Mouse (Mus musculus) common myeloid progenitor, adult 5-6 weeks (primary cell): Measurements from ENCODE around the gene Ctnna3. TPM values are rescaled to one million over a fixed set of nuclear protein-coding genes. Genes with fewer than 3 reads are reported as not detected.
"Not testable (repeated sequence)": the region's sequence is repeated elsewhere in the genome, so short reads cannot be mapped to it uniquely, and the experiment has no call there.

Experiments used
- ATAC-seq: replicated peaks from 2 replicates; pipeline ENCODE4 v1.8.0; 2016; ENCODE audit warnings: low read depth, mild to moderate bottlenecking, moderate TSS enrichment, inconsistent platforms; ENCODE audit not compliant: poor library complexity, severe bottlenecking
- total RNA-seq: library from RNA; stranded (forward); fragments of 200-1000, 187-1606 nt; gene quantifications from 2 replicates; pipeline ENCODE4 v1.2.3, GENCODE M21; 2017

Ctnna3 gene
- total RNA-seq, 1 experiment from 2014 or later = not detected

- ATAC-seq = no peak
These were observed 912.9 kb downstream of the Ctnna3 start for GRCm38 (mm10) chr10:64342702-64343379.

- no peak for ATAC-seq
These were observed 943.4 kb downstream of the Ctnna3 start for GRCm38 (mm10) chr10:64373288-64373687.

- no peak for ATAC-seq
These were observed 947.9 kb downstream of the Ctnna3 start for GRCm38 (mm10) chr10:64377751-64378150.

DNA sequence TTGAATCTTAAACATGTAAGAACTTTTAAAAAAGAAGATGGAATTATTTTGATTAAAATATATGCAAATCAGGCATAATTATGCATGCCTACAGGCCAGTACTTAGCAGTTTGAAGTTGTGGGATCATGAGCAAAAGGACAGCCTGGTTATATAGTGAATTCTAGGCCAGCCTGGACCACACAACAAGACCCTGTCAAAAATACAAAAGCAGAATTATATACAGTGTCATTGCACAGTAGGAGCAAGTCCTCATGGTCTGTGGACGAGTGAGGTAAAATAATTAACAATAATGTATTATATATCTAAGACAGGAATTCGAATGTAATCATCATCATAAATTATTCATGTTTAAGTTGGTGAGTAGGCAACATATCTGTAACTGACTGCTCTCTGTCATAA, 966.7 kb downstream of the Ctnna3 start:
- no peak for ATAC-seq

GRCm38 (mm10) chr10:64418396-64418795, 988.5 kb downstream of the Ctnna3 start:
- not testable (repeated sequence) for ATAC-seq

GRCm38 (mm10) chr10:64438736-64439135, 1008.8 kb downstream of the Ctnna3 start:
- no peak for ATAC-seq

DNA sequence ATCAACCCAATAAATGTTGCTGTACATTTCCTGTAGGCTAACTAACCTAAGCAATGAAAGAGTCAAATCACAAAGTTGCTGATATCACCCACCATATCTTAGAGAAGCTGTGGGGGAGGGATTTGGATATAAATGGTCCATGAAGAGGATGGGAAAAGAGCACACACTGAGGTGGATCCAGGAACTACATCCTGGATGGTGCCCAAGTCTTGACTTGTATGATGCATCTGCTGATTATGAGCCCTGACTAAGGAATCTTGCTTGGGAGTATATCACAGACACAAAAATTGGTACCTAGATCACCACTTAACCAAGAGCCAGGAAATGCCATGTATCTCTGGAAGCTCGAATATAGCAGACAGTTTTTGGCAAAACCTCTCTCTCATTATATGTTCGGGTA, 1018.7 kb downstream of the Ctnna3 start:
- ATAC-seq = no peak

GRCm38 (mm10) chr10:64483281-64483680, 1053.4 kb downstream of the Ctnna3 start:
- no peak for ATAC-seq

DNA sequence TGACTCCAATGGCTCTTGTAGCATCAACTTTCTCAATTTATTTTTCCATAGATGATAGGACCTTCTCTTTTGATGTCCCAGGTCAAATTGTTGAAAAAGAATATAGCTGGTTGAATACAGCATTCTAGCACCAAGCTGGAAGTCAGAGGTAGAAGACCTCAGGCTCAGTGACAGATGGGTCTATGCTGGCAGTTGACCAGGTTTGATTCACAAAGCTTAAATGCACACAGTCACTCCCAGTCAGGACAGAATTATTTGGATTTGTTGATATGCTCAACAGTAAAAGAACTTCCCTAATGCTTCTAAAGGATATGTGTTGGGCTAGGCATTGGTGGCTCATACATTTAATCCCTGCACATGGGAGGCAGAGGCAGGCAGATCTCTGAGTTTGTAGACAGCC, 1059.6 kb downstream of the Ctnna3 start:
- no peak for ATAC-seq

DNA sequence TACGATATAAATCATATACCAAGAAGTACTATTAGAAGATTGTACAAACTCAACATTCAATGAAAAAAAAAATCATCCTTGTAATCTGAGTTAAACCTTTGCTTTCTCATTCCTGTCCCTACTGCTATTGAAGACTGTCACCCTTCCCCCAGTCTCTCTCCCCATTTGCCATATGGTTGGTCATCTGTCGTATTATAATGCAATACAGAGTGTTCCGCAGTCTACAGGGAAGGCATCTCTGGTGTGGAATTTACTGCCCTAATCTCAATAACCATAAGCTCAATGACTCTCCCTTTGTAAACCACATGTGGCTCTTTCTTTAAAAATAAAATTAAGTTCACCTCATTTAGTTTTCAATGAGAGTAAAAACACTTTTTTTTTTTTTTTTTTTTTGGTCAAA, 1113.7 kb downstream of the Ctnna3 start:
- ATAC-seq = no peak

DNA sequence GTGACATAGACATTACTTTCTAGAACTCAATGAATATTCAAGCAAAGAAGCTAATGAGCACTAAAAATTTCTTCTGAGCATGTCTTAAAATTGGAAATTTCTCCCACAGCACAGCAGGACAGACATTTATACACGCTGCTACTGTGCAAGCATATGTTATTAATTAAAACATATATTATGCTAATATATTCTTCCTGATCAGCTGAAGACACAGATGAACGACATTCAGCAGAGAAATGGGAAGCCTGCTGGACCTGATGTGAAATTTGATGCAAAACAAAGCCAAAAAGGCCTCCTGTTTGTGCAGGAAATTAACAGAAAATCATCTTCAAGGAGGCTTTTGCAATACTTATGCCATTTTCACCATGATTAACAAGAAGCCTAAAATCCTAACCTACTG, 1114.5 kb downstream of the Ctnna3 start:
- no peak for ATAC-seq

DNA sequence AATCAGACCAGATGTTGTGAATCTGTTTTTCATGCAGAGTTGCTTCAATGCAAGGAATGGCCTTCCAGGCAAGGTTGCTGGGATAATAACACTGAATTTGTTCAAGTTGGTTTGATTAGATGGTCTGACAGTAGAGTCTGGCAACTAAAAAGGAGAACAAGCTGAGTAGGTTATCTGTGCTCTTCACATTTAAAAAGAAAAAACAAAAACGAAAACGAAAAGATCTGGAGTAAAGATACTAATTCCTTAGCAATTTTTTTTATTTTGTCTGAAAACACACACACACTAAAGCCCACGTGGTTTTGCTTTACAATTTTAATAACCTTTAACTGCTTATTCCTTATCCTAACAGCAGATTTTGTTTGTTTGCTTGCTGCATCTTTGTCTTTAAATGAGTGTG, 1141.4 kb downstream of the Ctnna3 start:
- no peak for ATAC-seq

- ATAC-seq = no peak
These were observed 1158.2 kb downstream of the Ctnna3 start for GRCm38 (mm10) chr10:64588116-64588515.

GRCm38 (mm10) chr10:64636760-64637159, 1206.9 kb downstream of the Ctnna3 start:
- ATAC-seq = no peak

DNA sequence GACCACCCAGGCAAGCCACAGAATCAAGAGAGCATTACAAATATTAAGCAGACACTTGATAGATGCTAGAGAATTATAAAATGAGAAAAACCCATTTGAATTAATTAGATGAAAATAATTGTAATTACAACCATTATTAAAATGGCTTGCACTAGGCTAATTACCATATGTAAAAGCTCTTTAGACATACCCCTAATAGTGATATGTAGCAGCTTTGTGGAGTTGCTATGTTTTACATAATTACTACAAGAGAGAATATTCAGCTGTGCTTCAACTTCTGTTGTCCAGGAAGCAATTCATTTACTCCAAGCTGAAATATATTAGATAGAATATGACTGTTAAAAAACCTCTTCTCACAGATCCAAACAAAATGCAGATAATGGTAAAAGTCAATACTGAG, 1209.2 kb downstream of the Ctnna3 start:
- ATAC-seq = no peak

DNA sequence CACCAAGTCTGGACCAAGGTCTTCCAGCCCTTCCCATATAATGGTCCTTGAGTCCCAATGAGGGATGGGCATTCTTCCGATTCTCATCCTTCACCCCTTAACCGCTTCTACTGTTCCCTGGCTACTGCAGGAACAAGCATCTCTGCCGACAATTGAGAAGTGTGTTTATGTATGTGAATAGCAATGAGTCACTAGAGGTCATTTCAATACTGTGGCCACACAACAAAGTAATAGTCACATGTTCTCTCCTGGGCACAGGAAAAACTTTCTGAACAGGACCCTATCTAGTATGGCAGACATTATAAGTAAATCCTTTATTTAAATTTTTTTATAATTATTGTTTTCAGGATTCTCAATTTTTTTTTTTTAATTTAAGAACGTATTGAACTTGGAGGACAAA, 1211.2 kb downstream of the Ctnna3 start:
- no peak for ATAC-seq

GRCm38 (mm10) chr10:64641576-64641975, 1211.7 kb downstream of the Ctnna3 start:
- ATAC-seq = no peak

DNA sequence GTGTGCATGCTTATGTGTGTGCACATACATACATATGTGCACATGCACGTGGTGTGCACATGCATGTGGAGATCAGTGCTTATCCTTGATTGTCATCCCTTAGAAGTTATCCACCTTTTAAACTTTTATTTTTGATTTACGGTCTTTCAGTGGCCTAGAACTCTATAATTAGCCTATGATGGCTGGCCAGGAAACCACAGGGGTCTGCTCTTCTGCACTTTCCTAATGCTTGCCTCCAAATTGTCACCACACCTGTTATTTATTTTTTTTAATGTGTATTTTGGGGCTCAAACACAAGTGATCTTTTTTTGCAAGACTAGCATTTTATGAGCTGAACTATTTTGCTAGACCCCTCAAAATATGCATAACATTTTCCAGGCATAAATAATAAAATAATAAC, 1214.1 kb downstream of the Ctnna3 start:
- ATAC-seq = no peak

GRCm38 (mm10) chr10:64661190-64661589, 1231.3 kb downstream of the Ctnna3 start:
- no peak for ATAC-seq

GRCm38 (mm10) chr10:64671469-64671868, 1241.6 kb downstream of the Ctnna3 start:
- ATAC-seq = no peak

GRCm38 (mm10) chr10:64675796-64676195, 1245.9 kb downstream of the Ctnna3 start:
- ATAC-seq = no peak

DNA sequence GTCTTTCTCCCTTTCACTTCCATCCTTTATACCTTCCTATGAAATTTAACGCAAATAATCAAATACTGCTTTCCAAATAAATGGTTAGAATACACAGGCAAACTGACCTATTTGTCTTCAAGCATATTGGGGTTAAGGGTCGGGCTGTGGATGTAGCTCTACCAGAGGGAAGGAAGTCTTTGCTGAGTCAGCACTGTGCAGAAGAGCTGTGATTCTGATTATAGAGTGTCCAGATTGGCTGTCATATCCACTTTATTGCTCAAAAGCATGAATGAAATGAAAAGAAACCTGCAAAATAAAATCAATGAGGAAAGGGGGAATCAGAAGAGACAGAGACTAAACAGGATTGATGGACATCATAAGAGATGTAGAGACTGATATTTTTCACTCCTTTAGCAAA, 1280.1 kb downstream of the Ctnna3 start:
- ATAC-seq = no peak
